Comparison of ENCODE assay signal across 26 mouse cellular contexts in the genomic region with DNA sequence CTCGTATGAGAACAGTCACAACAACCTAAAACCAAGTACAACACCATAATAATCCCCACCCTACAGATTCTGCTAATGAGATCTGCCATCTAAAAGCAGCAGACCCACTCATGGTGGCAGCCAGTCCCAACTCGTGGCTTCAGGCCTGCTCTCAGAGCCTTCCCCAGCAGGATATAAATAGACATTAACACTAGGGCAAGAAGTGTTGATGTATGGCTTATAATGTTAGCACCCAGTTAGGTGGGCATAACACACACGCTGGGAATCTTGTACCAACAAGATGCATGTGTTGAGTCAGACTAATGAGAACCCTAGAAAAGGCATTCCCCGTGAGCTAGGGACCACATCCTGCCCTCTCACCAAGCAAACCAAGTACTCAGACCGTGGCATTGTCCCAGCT.
DNase-seq lines count a peak whose midpoint lies in the region; ATAC-seq and TF ChIP-seq lines count a peak whose summit lies in the region.
"Had no signal": no experiment of that assay in that cellular context is flagged by ENCODE, and none has a peak within 500 bp of the region (broad histone marks: within the 10 kb centered on the region; RNA-seq: fewer than 3 reads in every experiment).

No protein-coding gene starts in this region.

- no peaks in the 10 kb centered on the region for H3K9me3 ChIP-seq in heart, embryonic 13.5 days
- no peaks in the 10 kb centered on the region for H3K9me3 ChIP-seq in heart, embryonic 10.5 days
- no peaks in the 10 kb centered on the region for H3K9me3 ChIP-seq in heart, embryonic 16.5 days (replicated peaks; ENCODE audit: control insufficient read depth, low read length)
- H3K9me3 ChIP-seq in hindbrain, embryonic 15.5 days = no peaks in the 10 kb centered on the region
- H3K9me3 ChIP-seq in hindbrain, embryonic 14.5 days (ENCODE audit: control insufficient read depth, low read length) = no peaks in the 10 kb centered on the region
- H3K9me3 ChIP-seq: embryonic facial prominence, embryonic 10.5 days; embryonic facial prominence, embryonic 13.5 days; forebrain, embryonic 12.5 days; forebrain, embryonic 15.5 days; hindbrain, embryonic 13.5 days; intestine, embryonic 15.5 days; kidney, embryonic 15.5 days had no signal

- H3K4me2 ChIP-seq in heart, embryonic 13.5 days = no peak overlapping the region; the same call in 1 of the 2 replicates
- H3K4me2 ChIP-seq in heart, embryonic 16.5 days (ENCODE audit: low read depth, low read length) = no peak overlapping the region
- no peak overlapping the region for H3K4me2 ChIP-seq in hindbrain, embryonic 15.5 days
- H3K4me2 ChIP-seq in hindbrain, embryonic 14.5 days (replicated peaks) = no peak overlapping the region
- H3K4me2 ChIP-seq: embryonic facial prominence, embryonic 13.5 days; forebrain, embryonic 12.5 days; forebrain, embryonic 15.5 days; hindbrain, embryonic 13.5 days; intestine, embryonic 15.5 days; kidney, embryonic 15.5 days had no signal

- no peaks in the 10 kb centered on the region for H3K36me3 ChIP-seq in heart, embryonic 13.5 days
- H3K36me3 ChIP-seq in heart, embryonic 10.5 days = no peaks in the 10 kb centered on the region
- H3K36me3 ChIP-seq in heart, embryonic 16.5 days (ENCODE audit: control insufficient read depth, insufficient read depth) = no peaks in the 10 kb centered on the region
- H3K36me3 ChIP-seq in hindbrain, embryonic 15.5 days = no peaks in the 10 kb centered on the region
- no peaks in the 10 kb centered on the region for H3K36me3 ChIP-seq in hindbrain, embryonic 14.5 days (replicated peaks; ENCODE audit: control insufficient read depth, insufficient read depth)
- H3K36me3 ChIP-seq: embryonic facial prominence, embryonic 10.5 days; embryonic facial prominence, embryonic 13.5 days; forebrain, embryonic 12.5 days; forebrain, embryonic 15.5 days; hindbrain, embryonic 13.5 days; intestine, embryonic 15.5 days; kidney, embryonic 15.5 days had no signal

- TF ChIP-seq CTCF in cerebellum, adult 2 months (IDR thresholded peaks at IDR 0.05; ENCODE audit: borderline replicate concordance, insufficient read depth, low read depth, low read length) = no peak

- no peak overlapping the region for H3K4me3 ChIP-seq in cerebellum, adult 2 months (replicated peaks; ENCODE audit: insufficient read depth, low read depth, low read length)
- no peak overlapping the region for H3K4me3 ChIP-seq in heart, embryonic 13.5 days
- no peak overlapping the region for H3K4me3 ChIP-seq in heart, embryonic 10.5 days
- H3K4me3 ChIP-seq in heart, embryonic 16.5 days (ENCODE audit: low read length) = no peak overlapping the region
- H3K4me3 ChIP-seq in hindbrain, embryonic 15.5 days = no peak overlapping the region
- no peak overlapping the region for H3K4me3 ChIP-seq in hindbrain, embryonic 14.5 days (replicated peaks; ENCODE audit: low read length)
- H3K4me3 ChIP-seq: embryonic facial prominence, embryonic 10.5 days; embryonic facial prominence, embryonic 13.5 days; erythroblast, embryonic 14.5 days; forebrain, embryonic 12.5 days; forebrain, embryonic 15.5 days; hindbrain, embryonic 13.5 days; intestine, embryonic 15.5 days; kidney, embryonic 15.5 days had no signal

- peak; percentile 26 to 33 for DNase-seq in cerebellum, postnatal 10 days
- no peak for DNase-seq in cerebellum, adult 2 months
- no peak for DNase-seq in heart, embryonic 10.5 days (ENCODE audit: low spot score)
- DNase-seq in heart, adult 18-20 months = no peak
- DNase-seq in hindbrain, embryonic 14.5 days (ENCODE audit: low spot score) = no peak
- DNase-seq: adrenal gland, postnatal 10 days; adrenal gland, postnatal 36 days; cerebellum, adult 18-20 months; cerebellum, adult 9-11 months; cerebellum, postnatal 36 days; embryo, embryonic 11 days; gastrocnemius, postnatal 14 days; kidney, adult 11 months; kidney, adult 8-10 months had no signal

- no peaks in the 10 kb centered on the region for H3K27me3 ChIP-seq in cerebellum, adult 2 months (ENCODE audit: control insufficient read depth, insufficient read depth, low read length)
- no peaks in the 10 kb centered on the region for H3K27me3 ChIP-seq in heart, embryonic 13.5 days (replicated peaks)
- H3K27me3 ChIP-seq in heart, embryonic 10.5 days (ENCODE audit: insufficient read depth, poor library complexity, severe bottlenecking) = no peaks in the 10 kb centered on the region
- no peaks in the 10 kb centered on the region for H3K27me3 ChIP-seq in heart, embryonic 16.5 days (ENCODE audit: control insufficient read depth, insufficient read depth, low read length)
- no peaks in the 10 kb centered on the region for H3K27me3 ChIP-seq in hindbrain, embryonic 15.5 days
- H3K27me3 ChIP-seq in hindbrain, embryonic 14.5 days (ENCODE audit: control insufficient read depth, insufficient read depth, low read length) = no peaks in the 10 kb centered on the region
- H3K27me3 ChIP-seq: embryonic facial prominence, embryonic 13.5 days; forebrain, embryonic 15.5 days; hindbrain, embryonic 13.5 days; intestine, embryonic 15.5 days; kidney, embryonic 15.5 days; Patski had no signal

- no peak overlapping the region for H3K27ac ChIP-seq in cerebellum, adult 2 months (ENCODE audit: insufficient read depth, low read length)
- peak overlapping the region; percentile 61 for H3K27ac ChIP-seq in heart, embryonic 13.5 days (replicated peaks)
- no peak overlapping the region for H3K27ac ChIP-seq in heart, embryonic 10.5 days
- peak overlapping the region; percentile 22; the same call in 1 of the 2 replicates for H3K27ac ChIP-seq in heart, embryonic 16.5 days (ENCODE audit: low read length)
- 0 out of 2 replicates have a peak overlapping the region, but pooled peaks have one; percentile 16 for H3K27ac ChIP-seq in hindbrain, embryonic 15.5 days (replicated peaks)
- no peak overlapping the region for H3K27ac ChIP-seq in hindbrain, embryonic 14.5 days
- H3K27ac ChIP-seq: embryonic facial prominence, embryonic 10.5 days; embryonic facial prominence, embryonic 13.5 days; forebrain, embryonic 12.5 days; forebrain, embryonic 15.5 days; hindbrain, embryonic 13.5 days; intestine, embryonic 15.5 days; kidney, embryonic 15.5 days had no signal

- H3K4me1 ChIP-seq in cerebellum, adult 2 months (ENCODE audit: control insufficient read depth, insufficient read depth, low read length) = peaks cover 54% of the 10 kb centered on the region
- peaks cover 63% of the 10 kb centered on the region for H3K4me1 ChIP-seq in heart, embryonic 13.5 days
- peaks cover 56% of the 10 kb centered on the region for H3K4me1 ChIP-seq in heart, embryonic 10.5 days
- H3K4me1 ChIP-seq in heart, embryonic 16.5 days (ENCODE audit: control insufficient read depth, insufficient read depth, low read length) = peaks cover 31% of the 10 kb centered on the region
- H3K4me1 ChIP-seq in hindbrain, embryonic 15.5 days (replicated peaks) = peaks cover 34% of the 10 kb centered on the region
- peaks cover 31% of the 10 kb centered on the region for H3K4me1 ChIP-seq in hindbrain, embryonic 14.5 days (replicated peaks; ENCODE audit: control insufficient read depth, insufficient read depth, low read length)
- H3K4me1 ChIP-seq: intestine, embryonic 15.5 days had no signal

- ATAC-seq in heart, embryonic 13.5 days (ENCODE audit: extremely low read depth, insufficient number of reproducible peaks, low FRiP score, low TSS enrichment) = no peak
- ATAC-seq in heart, embryonic 16.5 days (replicated peaks; ENCODE audit: extremely low read depth, insufficient read depth, low FRiP score) = peak; percentile 51
- ATAC-seq in hindbrain, embryonic 15.5 days (ENCODE audit: low FRiP score, low read depth) = no peak
- ATAC-seq in hindbrain, embryonic 14.5 days (ENCODE audit: low FRiP score) = no peak
- ATAC-seq: forebrain, embryonic 15.5 days; intestine, embryonic 15.5 days; Patski had no signal

- TF ChIP-seq POLR2A in cerebellum, adult 2 months (IDR thresholded peaks at IDR 0.05; ENCODE audit: borderline replicate concordance, insufficient read depth, low read length) = no peak

- WGBS in cerebellum, adult 2 months = 83% methylated on average over 5 of the region's 5 CpGs
- 37% methylated on average over 5 of the region's 5 CpGs for WGBS in heart, embryonic 13.5 days
- WGBS in heart, embryonic 10.5 days = 51% methylated on average over 5 of the region's 5 CpGs
- 41% methylated on average over 5 of the region's 5 CpGs for WGBS in heart, embryonic 16.5 days
- WGBS in hindbrain, embryonic 15.5 days = 60% methylated on average over 5 of the region's 5 CpGs
- WGBS in hindbrain, embryonic 14.5 days = 62% methylated on average over 5 of the region's 5 CpGs

- H3K9ac ChIP-seq in heart, embryonic 13.5 days = no peak overlapping the region
- no peak overlapping the region for H3K9ac ChIP-seq in heart, embryonic 16.5 days (ENCODE audit: low read length)
- no peak overlapping the region for H3K9ac ChIP-seq in hindbrain, embryonic 15.5 days
- no peak overlapping the region for H3K9ac ChIP-seq in hindbrain, embryonic 14.5 days
- H3K9ac ChIP-seq: embryonic facial prominence, embryonic 13.5 days; forebrain, embryonic 12.5 days; forebrain, embryonic 15.5 days; hindbrain, embryonic 13.5 days; intestine, embryonic 15.5 days; kidney, embryonic 15.5 days had no signal

Comparison
In these comparisons a context has a peak if more than half of its experiments do, and no peak if none do; other contexts are left out.
1. DNase-seq: peak in cerebellum, postnatal 10 days (2 of 2); none in cerebellum, adult 2 months (0 of 2), heart, embryonic 10.5 days (single experiment), heart, adult 18-20 months (0 of 2) and hindbrain, embryonic 14.5 days (single experiment).
2. H3K27ac ChIP-seq: peak in heart, embryonic 13.5 days (single experiment), heart, embryonic 16.5 days (single experiment) and hindbrain, embryonic 15.5 days (single experiment); none in cerebellum, adult 2 months (single experiment), heart, embryonic 10.5 days (single experiment) and hindbrain, embryonic 14.5 days (single experiment).